Mouse (Mus musculus) forebrain, embryonic 10.5 days (tissue): ENCODE data around the gene Aplp1. TPM values are rescaled to one million over a fixed set of nuclear protein-coding genes. Genes with fewer than 3 reads are reported as not detected.

Experiments used
- DNase-seq: peaks from one replicate; pipeline ENCODE4 v3.0.0-alpha.2; 2017; ENCODE audit warnings: low spot score; ENCODE audit errors: extremely low spot score
- H3K27ac ChIP-seq: fragments of 300-500 bp; sonication (generic); 2 replicates; pipeline ENCODE4 v1.5.1; 2016; ENCODE audit warnings: mild to moderate bottlenecking
- H3K27me3 ChIP-seq: fragments of 300-500 bp; sonication (generic); 2 replicates; pipeline ENCODE4 v1.6.1; 2016; ENCODE audit warnings: mild to moderate bottlenecking; ENCODE audit not compliant: poor library complexity, severe bottlenecking
- H3K36me3 ChIP-seq: fragments of 300-500 bp; sonication (generic); replicated peaks from 2 replicates; pipeline ENCODE4 v1.6.1; 2016; ENCODE audit warnings: mild to moderate bottlenecking, moderate library complexity
- H3K4me1 ChIP-seq: fragments of 300-500 bp; sonication (generic); 2 replicates; pipeline ENCODE4 v1.6.1; 2016
- H3K4me3 ChIP-seq: fragments of 300-500 bp; sonication (generic); 2 replicates; pipeline ENCODE4 v1.5.1; 2016; ENCODE audit warnings: mild to moderate bottlenecking, moderate library complexity
- H3K9me3 ChIP-seq: fragments of 300-500 bp; sonication (generic); 2 replicates; pipeline ENCODE4 v1.6.1; 2016; ENCODE audit warnings: mild to moderate bottlenecking, moderate library complexity
- WGBS: fragments of 180-500 bp; shearing (Covaris S2); methylation state at CpG from one replicate; pipeline ENCODE4 v1.1.7; 2016; 5-methylcytosine and 5-hydroxymethylcytosine counted together
- polyA plus RNA-seq: library from polyadenylated mRNA; unstranded; fragments of >200 nt; fragmentation: Nextera tagmentation; extraction: Ambion mirVana; gene quantifications from 2 replicates; pipeline ENCODE4 v1.2.1, GENCODE M21; 2016

Gene Aplp1
- polyA plus RNA-seq, 1 experiment from 2014 or later = 33.7 TPM

DNA sequence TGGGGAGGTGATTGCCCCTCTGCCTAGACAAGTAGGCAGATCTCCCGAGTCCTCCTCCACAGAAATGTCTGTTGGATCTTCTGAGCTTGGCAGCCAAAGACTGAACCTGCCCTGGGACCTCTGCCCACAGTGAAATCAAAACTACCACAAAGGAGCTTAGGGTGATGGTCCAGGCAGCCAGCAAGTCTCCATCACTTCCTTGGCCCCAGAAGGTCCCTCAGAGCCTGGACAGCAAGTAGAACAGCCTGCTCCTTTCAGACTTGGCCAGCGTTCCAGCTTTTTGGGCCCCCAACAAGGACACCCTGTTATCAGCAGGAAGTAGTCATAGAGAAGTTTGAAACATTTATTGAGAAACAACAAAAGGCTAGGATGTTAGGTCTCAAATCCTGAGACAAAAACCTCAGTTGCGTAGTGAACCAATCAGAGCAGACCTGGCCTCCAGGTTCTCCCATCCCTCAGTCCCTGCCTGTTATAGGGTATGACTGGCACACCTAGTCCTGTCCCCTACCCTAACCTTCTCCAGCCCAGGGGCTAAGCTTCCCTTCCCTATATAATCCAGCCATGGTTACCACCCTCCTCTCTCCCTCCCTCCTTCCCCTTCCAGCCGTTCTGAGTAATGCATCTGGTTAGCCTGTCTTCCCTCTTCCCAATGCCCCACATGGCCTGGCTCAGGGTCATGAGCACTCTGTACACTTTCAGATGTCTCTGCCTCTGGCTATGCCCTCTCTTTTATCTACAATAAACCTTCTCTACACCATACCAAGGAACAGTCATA lies 52.4 kb downstream of the Aplp1 start:
- H3K27me3 ChIP-seq = no peaks in the 10 kb centered on the region
- no peaks in the 10 kb centered on the region for H3K9me3 ChIP-seq
- no peaks in the 10 kb centered on the region for H3K4me1 ChIP-seq
- H3K27ac ChIP-seq = no peak overlapping the region
- DNase-seq = no peak
- WGBS = 79% methylated on average over 4 of the region's 4 CpGs
- no peak overlapping the region for H3K4me3 ChIP-seq
- no peaks in the 10 kb centered on the region for H3K36me3 ChIP-seq

Other genes with a start within 250 kb of the Aplp1 start
- 45.9 and 51.2 TPM in 2 replicates for gene Capns1, start 246.7 kb downstream of the Aplp1 start, polyA plus RNA-seq
- gene Polr2i, start 213.6 kb downstream of the Aplp1 start, polyA plus RNA-seq = 163 and 169 TPM in 2 replicates
- gene Tbcb, start 213.3 kb downstream of the Aplp1 start, polyA plus RNA-seq = 248 and 257 TPM in 2 replicates
- gene Ovol3, start 209.8 kb downstream of the Aplp1 start, polyA plus RNA-seq = not detected in 2 replicates
- gene Thap8, start 165.4 kb downstream of the Aplp1 start, polyA plus RNA-seq = 0.38 and 0.48 TPM in 2 replicates
- gene Wdr62, start 165.1 kb downstream of the Aplp1 start, polyA plus RNA-seq = 18.7 and 20.3 TPM in 2 replicates
- gene Clip3, start 153.8 kb downstream of the Aplp1 start, polyA plus RNA-seq = 52.8 and 53.1 TPM in 2 replicates
- gene Alkbh6, start 136.8 kb downstream of the Aplp1 start, polyA plus RNA-seq = 82.3 and 90.2 TPM in 2 replicates
- 29.8 and 32.8 TPM in 2 replicates for gene Syne4, start 130.7 kb downstream of the Aplp1 start, polyA plus RNA-seq
- gene E130208F15Rik, start 123.8 kb downstream of the Aplp1 start, polyA plus RNA-seq = 3.0 and 3.2 TPM in 2 replicates
- gene Sdhaf1, start 121.6 kb downstream of the Aplp1 start, polyA plus RNA-seq = 17.3 and 19.5 TPM in 2 replicates
- gene Lrfn3, start 82.8 kb downstream of the Aplp1 start, polyA plus RNA-seq = 5.3 and 5.6 TPM in 2 replicates
- 10.4 and 12.1 TPM in 2 replicates for gene Tyrobp, start 31.8 kb downstream of the Aplp1 start, polyA plus RNA-seq
- 0.38 TPM in 1 of 2 replicates, not detected in the other for gene Hcst, start 25.7 kb downstream of the Aplp1 start, polyA plus RNA-seq
- 1.3 and 1.5 TPM in 2 replicates for gene Nfkbid, start 23.8 kb downstream of the Aplp1 start, polyA plus RNA-seq
- gene Kirrel2, start 12.2 kb upstream of the Aplp1 start, polyA plus RNA-seq = 0.29 and 0.52 TPM in 2 replicates
- gene Nphs1, start 12.8 kb upstream of the Aplp1 start, polyA plus RNA-seq = 0.07 TPM in 1 of 2 replicates, not detected in the other
- not detected in 2 replicates for gene Prodh2, start 48.1 kb upstream of the Aplp1 start, polyA plus RNA-seq
- 29.7 and 31.9 TPM in 2 replicates for gene Arhgap33, start 89.5 kb upstream of the Aplp1 start, polyA plus RNA-seq
- gene Hspb6, start 106.6 kb upstream of the Aplp1 start, polyA plus RNA-seq = 4.3 and 4.6 TPM in 2 replicates
- 15.2 and 16.1 TPM in 2 replicates for gene Proser3, start 106.8 kb upstream of the Aplp1 start, polyA plus RNA-seq
- 40.7 and 44.2 TPM in 2 replicates for gene Lin37, start 114.3 kb upstream of the Aplp1 start, polyA plus RNA-seq
- 96.1 and 96.7 TPM in 2 replicates for gene U2af1l4, start 117.8 kb upstream of the Aplp1 start, polyA plus RNA-seq
- gene Gm49396, start 117.8 kb upstream of the Aplp1 start, polyA plus RNA-seq = 16.1 and 16.3 TPM in 2 replicates
- gene Psenen, start 118.1 kb upstream of the Aplp1 start, polyA plus RNA-seq = 124 and 126 TPM in 2 replicates
- gene Igflr1, start 119.9 kb upstream of the Aplp1 start, polyA plus RNA-seq = 5.9 and 7.1 TPM in 2 replicates
- gene Kmt2b, start 143.2 kb upstream of the Aplp1 start, polyA plus RNA-seq = 10.1 and 10.4 TPM in 2 replicates
- 0.09 and 0.20 TPM in 2 replicates for gene Zbtb32, start 153.4 kb upstream of the Aplp1 start, polyA plus RNA-seq
- 0.68 and 0.71 TPM in 2 replicates for gene Upk1a, start 167.3 kb upstream of the Aplp1 start, polyA plus RNA-seq
- 762 and 774 TPM in 2 replicates for gene Cox6b1, start 180.6 kb upstream of the Aplp1 start, polyA plus RNA-seq
- gene Etv2, start 190.3 kb upstream of the Aplp1 start, polyA plus RNA-seq = 0.30 TPM in 1 of 2 replicates, not detected in the other
- gene Rbm42, start 204.8 kb upstream of the Aplp1 start, polyA plus RNA-seq = 119 and 129 TPM in 2 replicates
- 90.2 and 91.9 TPM in 2 replicates for gene Haus5, start 219.5 kb upstream of the Aplp1 start, polyA plus RNA-seq
- gene Pmis2, start 226.1 kb upstream of the Aplp1 start, polyA plus RNA-seq = not detected in 2 replicates